Mouse (Mus musculus) CH12.LX (cell line): ENCODE results near the gene Tbc1d19. TPM values are rescaled to one million over a fixed set of nuclear protein-coding genes. Genes with fewer than 3 reads are reported as not detected.

Source experiments
- DNase-seq: peaks from one replicate; pipeline ENCODE4 v3.0.0-alpha.2; 2013; ENCODE audit errors: extremely low read depth
- H3K27ac ChIP-seq: 2 replicates; pipeline ENCODE4 v1.5.1; 2012; ENCODE audit warnings: low read depth, mild to moderate bottlenecking, control low read depth, moderate library complexity; ENCODE audit not compliant: insufficient read depth
- H3K27me3 ChIP-seq: replicated peaks from 2 replicates; pipeline ENCODE3; 2012; ENCODE audit warnings: inconsistent platforms
- H3K36me3 ChIP-seq, 2 experiments: replicated peaks in 1 of 2; 2 replicates each; pipeline versions ENCODE3 to v1.6.1; 2012; ENCODE audit warnings: inconsistent platforms in 1 of 2, low read length in 1 of 2, mild to moderate bottlenecking in 1 of 2, mixed read lengths in 1 of 2, moderate library complexity in 1 of 2; ENCODE audit not compliant: control insufficient read depth in 1 of 2, insufficient read depth in 1 of 2
- H3K4me1 ChIP-seq, 2 experiments: 2 replicates each; pipeline ENCODE4 v1.6.1; 2012; ENCODE audit warnings: inconsistent platforms in 1 of 2, moderate library complexity in 1 of 2; ENCODE audit not compliant: insufficient read depth in 2 of 2, control insufficient read depth in 1 of 2
- H3K4me2 ChIP-seq: 2 replicates; pipeline ENCODE4 v1.6.1; 2012; ENCODE audit warnings: low read depth, mild to moderate bottlenecking, control low read depth; ENCODE audit not compliant: poor library complexity, insufficient read depth, severe bottlenecking
- H3K4me3 ChIP-seq, 3 experiments: fragments of 150-350 bp in 1 of 3; sonication (generic) in 1 of 3; replicated peaks in 1 of 3; 2 replicates each; pipeline versions ENCODE3 to v1.5.1; 2011 to 2012; ENCODE audit warnings: low read depth in 2 of 3, low read length in 2 of 3, mild to moderate bottlenecking in 2 of 3, moderate library complexity in 2 of 3, control low read depth in 1 of 3, improper control_type of control experiment in 1 of 3, inconsistent platforms in 1 of 3, mixed read lengths in 1 of 3; ENCODE audit not compliant: poor library complexity in 1 of 3
- H3K79me2 ChIP-seq: replicated peaks from 2 replicates; pipeline ENCODE4 v1.6.1; 2012; ENCODE audit warnings: mild to moderate bottlenecking, moderate library complexity; ENCODE audit not compliant: control insufficient read depth, poor library complexity, insufficient read depth, severe bottlenecking; ENCODE audit errors: extremely low read depth
- H3K9ac ChIP-seq: 2 replicates; pipeline ENCODE4 v1.6.1; 2012; ENCODE audit warnings: low read depth, mild to moderate bottlenecking, control low read depth, moderate library complexity; ENCODE audit not compliant: insufficient read depth
- H3K9me3 ChIP-seq: replicated peaks from 2 replicates; pipeline ENCODE3; 2012; ENCODE audit warnings: low read length, inconsistent platforms, mixed read lengths
- BHLHE40 ChIP-seq: IDR thresholded peaks from 2 replicates; pipeline ENCODE4 v1.6.1; 2011; ENCODE audit warnings: mild to moderate bottlenecking, low read depth, low read length, improper control_type of control experiment
- CHD2 ChIP-seq: IDR thresholded peaks from 2 replicates; pipeline ENCODE4 v1.6.1; 2011; ENCODE audit warnings: low read length, improper control_type of control experiment
- CTCF ChIP-seq, 2 experiments: IDR thresholded peaks in 1 of 2; conservative IDR thresholded peaks in 1 of 2; 2 replicates each; pipeline ENCODE4 v1.5.1; 2011 to 2012; ENCODE audit warnings: low read depth in 2 of 2, low read length in 2 of 2, improper control_type of control experiment in 1 of 2, inconsistent platforms in 1 of 2, mild to moderate bottlenecking in 1 of 2, moderate library complexity in 1 of 2
- E2F4 ChIP-seq: IDR thresholded peaks from 2 replicates; pipeline ENCODE4 v1.6.1; 2011; ENCODE audit warnings: low read depth, low read length, improper control_type of control experiment; ENCODE audit not compliant: insufficient replicate concordance
- ELF1 ChIP-seq: IDR thresholded peaks from 2 replicates; pipeline ENCODE4 v1.6.1; 2014; ENCODE audit warnings: low read depth, mild to moderate bottlenecking, inconsistent platforms, low read length, improper control_type of control experiment
- ETS1 ChIP-seq: conservative IDR thresholded peaks from 2 replicates; pipeline ENCODE4 v1.6.1; 2012; ENCODE audit warnings: low read depth, mild to moderate bottlenecking, inconsistent platforms, low read length, improper control_type of control experiment, moderate library complexity
- HCFC1 ChIP-seq: IDR thresholded peaks from 2 replicates; pipeline ENCODE4 v1.6.1; 2012; ENCODE audit warnings: low read depth, mild to moderate bottlenecking, inconsistent platforms, low read length, improper control_type of control experiment
- IRF4 ChIP-seq: IDR thresholded peaks from 2 replicates; pipeline ENCODE4 v1.6.1; 2014; ENCODE audit warnings: low read depth, mild to moderate bottlenecking, inconsistent platforms, low read length, improper control_type of control experiment
- JUN ChIP-seq: IDR thresholded peaks from 2 replicates; pipeline ENCODE4 v1.6.1; 2011; ENCODE audit warnings: low read depth, mild to moderate bottlenecking, low read length, improper control_type of control experiment, moderate library complexity; ENCODE audit not compliant: insufficient read depth
- KAT2A ChIP-seq: IDR thresholded peaks from 2 replicates; pipeline ENCODE4 v1.6.1; 2012; ENCODE audit warnings: low read length, improper control_type of control experiment, inconsistent platforms; ENCODE audit not compliant: insufficient replicate concordance
- MAX ChIP-seq: IDR thresholded peaks from 2 replicates; pipeline ENCODE4 v1.6.1; 2011; ENCODE audit warnings: low read length, improper control_type of control experiment
- MAZ ChIP-seq: IDR thresholded peaks from 2 replicates; pipeline ENCODE4 v1.6.1; 2012; ENCODE audit warnings: low read depth, mild to moderate bottlenecking, inconsistent platforms, low read length, improper control_type of control experiment, moderate library complexity
- MEF2A ChIP-seq: IDR thresholded peaks from 2 replicates; pipeline ENCODE4 v1.6.1; 2014; ENCODE audit warnings: low read depth, mild to moderate bottlenecking, inconsistent platforms, low read length, improper control_type of control experiment, borderline replicate concordance
- MXI1 ChIP-seq: IDR thresholded peaks from 2 replicates; pipeline ENCODE4 v1.6.1; 2011; ENCODE audit warnings: mild to moderate bottlenecking, low read depth, low read length, improper control_type of control experiment
- MYC ChIP-seq: IDR thresholded peaks from 2 replicates; pipeline ENCODE4 v1.6.1; 2011; ENCODE audit warnings: low read depth, mild to moderate bottlenecking, improper control_type of control experiment, low read length
- NELFE ChIP-seq: IDR thresholded peaks from 2 replicates; pipeline ENCODE4 v1.6.1; 2011; ENCODE audit warnings: low read depth, low read length, improper control_type of control experiment
- PAX5 ChIP-seq: IDR thresholded peaks from 2 replicates; pipeline ENCODE4 v1.6.1; 2012; ENCODE audit warnings: low read length, inconsistent platforms, mixed read lengths
- POLR2A ChIP-seq: IDR thresholded peaks from 2 replicates; pipeline ENCODE4 v1.6.1; 2011; ENCODE audit warnings: low read depth, mild to moderate bottlenecking, improper control_type of control experiment, low read length
- RCOR1 ChIP-seq: conservative IDR thresholded peaks from 2 replicates; pipeline ENCODE4 v1.6.1; 2012; ENCODE audit warnings: low read depth, mild to moderate bottlenecking, inconsistent platforms, low read length, improper control_type of control experiment
- SIN3A ChIP-seq: IDR thresholded peaks from 2 replicates; pipeline ENCODE4 v1.6.1; 2012; ENCODE audit warnings: low read length, improper control_type of control experiment, inconsistent platforms
- TBP ChIP-seq: conservative IDR thresholded peaks from 2 replicates; pipeline ENCODE4 v1.6.1; 2011; ENCODE audit warnings: low read depth, low read length, improper control_type of control experiment
- TCF12 ChIP-seq: IDR thresholded peaks from 2 replicates; pipeline ENCODE4 v1.6.1; 2014; ENCODE audit warnings: low read depth, mild to moderate bottlenecking, inconsistent platforms, low read length, improper control_type of control experiment
- UBTF ChIP-seq: IDR thresholded peaks from 2 replicates; pipeline ENCODE4 v1.6.1; 2012; ENCODE audit warnings: low read depth, mild to moderate bottlenecking, inconsistent platforms, low read length, improper control_type of control experiment, moderate library complexity
- USF1 ChIP-seq: IDR thresholded peaks from 2 replicates; pipeline ENCODE4 v1.6.1; 2014; ENCODE audit warnings: low read depth, mild to moderate bottlenecking, inconsistent platforms, low read length, improper control_type of control experiment
- USF2 ChIP-seq: conservative IDR thresholded peaks from 2 replicates; pipeline ENCODE4 v1.6.1; 2011; ENCODE audit warnings: low read depth, low read length, improper control_type of control experiment
- ZC3H11A ChIP-seq: IDR thresholded peaks from 2 replicates; pipeline ENCODE4 v1.6.1; 2012; ENCODE audit warnings: low read depth, mild to moderate bottlenecking, inconsistent platforms, low read length, improper control_type of control experiment
- ZKSCAN1 ChIP-seq: IDR thresholded peaks from 2 replicates; pipeline ENCODE4 v1.6.1; 2012; ENCODE audit warnings: low read depth, inconsistent platforms, low read length, improper control_type of control experiment, borderline replicate concordance
- ZMIZ1 ChIP-seq: IDR thresholded peaks from 2 replicates; pipeline ENCODE4 v1.6.1; 2012; ENCODE audit warnings: low read depth, mild to moderate bottlenecking, inconsistent platforms, low read length, improper control_type of control experiment
- ZNF384 ChIP-seq: IDR thresholded peaks from 2 replicates; pipeline ENCODE4 v1.6.1; 2012; ENCODE audit warnings: low read depth, low read length, improper control_type of control experiment, inconsistent platforms
- dilution Hi-C: fragments of 300-500 bp; cut with MboI; formaldehyde crosslinking; loops from 2 replicates; pipeline ENCODE4 v1.14.3; 2020; ENCODE audit warnings: low sequenced_read_pairs; ENCODE audit not compliant: extremely low pct_unique_long_range_greater_than_20kb, extremely low pct_ligation_motif_present
- in situ Hi-C: fragments of 300-500 bp; cut with MboI; formaldehyde crosslinking; loops from 3 replicates; pipeline ENCODE4 v1.14.3; 2019; ENCODE audit warnings: low sequenced_read_pairs, low pct_ligation_motif_present, low pct_unique_long_range_greater_than_20kb, mixed read lengths
- polyA plus RNA-seq: library from polyadenylated mRNA; unstranded; fragments of >175 nt; gene quantifications from 2 replicates; pipeline ENCODE4 v1.2.1, GENCODE M21; 2012; ENCODE audit warnings: low read depth; ENCODE audit not compliant: insufficient read length
- total RNA-seq, 2 experiments: library from RNA; depleted of rRNA; stranded (reverse); fragments of 300-350 nt in 1 of 2; fragments of >200 nt in 1 of 2; gene quantifications; 2 replicates each; pipeline ENCODE4 v1.2.3; 2012 to 2014

Tbc1d19 gene
- total and polyA plus RNA-seq, 3 experiments: 7.6 to 15.2 (median 14.8) TPM

- no peak overlapping the region for H3K27ac ChIP-seq
- no peaks in the 10 kb centered on the region for H3K79me2 ChIP-seq
- TF ChIP-seq TBP (no peak), ZC3H11A (no peak), CTCF (conservative IDR thresholded peaks at IDR 0.05 in 1 of 2, IDR thresholded peaks at IDR 0.05 in 1 of 2; ENCODE audit: low read depth in 2 of 2, low read length in 2 of 2) (no peak), POLR2A (no peak), ELF1 (no peak), E2F4 (no peak), NELFE (no peak), USF2 (no peak), MYC (no peak), USF1 (no peak), RCOR1 (no peak), MAX (no peak), MXI1 (no peak), PAX5 (no peak), ZKSCAN1 (no peak), ZNF384 (no peak), IRF4 (no peak), TCF12 (no peak)
- peaks cover 0 to 4% of the 10 kb centered on the region in 2 experiments; a peak in 1 of 4 replicates for H3K4me1 ChIP-seq
- no peaks in the 10 kb centered on the region for H3K27me3 ChIP-seq
- no peak overlapping the region for H3K9ac ChIP-seq
- peaks cover 7% of the 10 kb centered on the region for H3K9me3 ChIP-seq
- DNase-seq: no peak
- no peaks in the 10 kb centered on the region for H3K36me3 ChIP-seq
- H3K4me2 ChIP-seq: no peak overlapping the region
- H3K4me3 ChIP-seq: no peak overlapping the region
- dilution Hi-C loops: no loop called here
- in situ Hi-C loops: no loop called here
These were observed 111.0 kb downstream of the Tbc1d19 start for GRCm38 (mm10) chr5:53920416-53920815.

- Histone ChIP-seq H3K79me2 (no peaks in the 10 kb centered on the region), H3K9me3 (peaks cover 7% of the 10 kb centered on the region), H3K9ac (no peak overlapping the region), H3K27ac (no peak overlapping the region), H3K4me2 (no peak overlapping the region), H3K36me3 (no peaks in the 10 kb centered on the region), H3K4me3 (no peak overlapping the region), H3K4me1 (peaks cover 0 to under 1% of the 10 kb centered on the region in 2 experiments; a peak in 1 of 4 replicates), H3K27me3 (no peaks in the 10 kb centered on the region)
- DNase-seq: no peak
- no peak for TF ChIP-seq E2F4
- no peak for TF ChIP-seq ZMIZ1
- TF ChIP-seq SIN3A: no peak
- TF ChIP-seq USF1: no peak
- TF ChIP-seq ZC3H11A: no peak
- no peak for TF ChIP-seq NELFE
- TF ChIP-seq CHD2: no peak
- no peak for TF ChIP-seq MEF2A
- TF ChIP-seq ETS1: no peak
- no peak for TF ChIP-seq UBTF
- no peak for TF ChIP-seq HCFC1
- no peak for TF ChIP-seq KAT2A
- no peak for TF ChIP-seq ZKSCAN1
- TF ChIP-seq JUN: no peak
- no peak for TF ChIP-seq MAZ
- no peak for TF ChIP-seq POLR2A
- no peak for TF ChIP-seq BHLHE40
- TF ChIP-seq PAX5: no peak
- no peak for TF ChIP-seq MXI1
- dilution Hi-C loops (no loop called here), in situ Hi-C loops (no loop called here)
These were observed 112.9 kb downstream of the Tbc1d19 start for GRCm38 (mm10) chr5:53922149-53922904.
